Mouse (Mus musculus): ENCODE data around the gene Hpca.

Gene Hpca

GRCm38 (mm10) chr4:129121569-129122086 lies at the start of gene Hpca:
TSS of gene Hpca (minus strand) at chr4:129122036.
- no peak for DNase-seq (ENCODE audit: low spot score in 2 of 2)

- no peak for DNase-seq (ENCODE audit: low spot score in 2 of 2)
Measured at GRCm38 (mm10) chr4:129161581-129162255, 39.9 kb upstream of the Hpca start.

GRCm38 (mm10) chr4:129161076-129161475 lies 39.2 kb upstream of the Hpca start:
- no peak for DNase-seq (ENCODE audit: low spot score in 2 of 2)

- DNase-seq (ENCODE audit: low spot score in 2 of 2): no peak
Measured at GRCm38 (mm10) chr4:129158549-129158948, 36.7 kb upstream of the Hpca start.

DNA sequence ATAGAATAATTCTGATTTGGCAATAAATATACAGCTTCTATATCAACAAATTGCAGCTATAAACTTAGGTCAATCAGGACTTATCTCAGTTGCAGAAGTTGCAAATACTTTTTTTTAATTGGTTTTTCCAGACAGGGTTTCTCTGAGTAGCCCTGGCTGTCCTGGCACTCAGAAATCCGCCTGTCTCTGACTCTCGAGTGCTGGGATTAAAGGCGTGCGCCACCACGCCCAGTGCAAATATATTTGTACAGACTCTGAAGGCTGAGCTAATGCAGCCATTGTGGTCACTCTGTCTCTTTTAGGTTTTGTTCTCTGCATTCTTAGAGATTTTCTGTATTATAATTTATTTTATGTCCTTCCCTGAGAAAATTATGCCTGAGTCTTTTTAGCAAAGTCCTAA lies 35.7 kb upstream of the Hpca start:
- DNase-seq (ENCODE audit: low spot score in 2 of 2): no peak

- no peak for DNase-seq (ENCODE audit: low spot score in 2 of 2)
Measured at GRCm38 (mm10) chr4:129151276-129151811, 29.5 kb upstream of the Hpca start.

DNA sequence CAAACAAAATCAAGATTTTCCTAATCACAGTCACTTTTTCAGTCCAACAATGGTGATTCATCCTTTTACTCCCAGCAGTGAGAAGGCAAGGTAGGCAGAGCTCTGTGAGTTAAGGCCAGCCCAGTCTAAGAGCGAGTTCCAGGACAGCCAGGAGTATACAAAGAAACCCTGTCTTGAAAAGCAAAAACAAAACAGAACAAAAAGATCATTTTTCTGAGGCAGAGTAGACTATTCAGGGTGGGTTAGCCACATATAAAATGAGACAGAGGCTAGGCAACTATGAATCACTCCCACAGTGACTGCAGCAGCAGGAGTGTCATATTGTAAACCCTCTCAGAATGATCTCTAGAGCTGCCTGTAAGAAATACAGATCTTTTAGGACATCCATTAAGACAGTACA lies 27.5 kb upstream of the Hpca start:
- DNase-seq (ENCODE audit: low spot score in 2 of 2): no peak

GRCm38 (mm10) chr4:129147552-129148103 lies 25.8 kb upstream of the Hpca start:
- no peak for DNase-seq (ENCODE audit: low spot score in 2 of 2)

GRCm38 (mm10) chr4:129146392-129146791 lies 24.6 kb upstream of the Hpca start:
- DNase-seq (ENCODE audit: low spot score in 2 of 2): no peak

- no peak for DNase-seq (ENCODE audit: low spot score in 2 of 2)
Measured at GRCm38 (mm10) chr4:129145943-129146342, 24.1 kb upstream of the Hpca start.

GRCm38 (mm10) chr4:129145411-129145810 lies 23.6 kb upstream of the Hpca start:
- no peak for DNase-seq (ENCODE audit: low spot score in 2 of 2)

- peak; percentile 80 to 95 for DNase-seq (ENCODE audit: low spot score in 2 of 2)
Measured at GRCm38 (mm10) chr4:129144401-129145367, 22.8 kb upstream of the Hpca start.

DNA sequence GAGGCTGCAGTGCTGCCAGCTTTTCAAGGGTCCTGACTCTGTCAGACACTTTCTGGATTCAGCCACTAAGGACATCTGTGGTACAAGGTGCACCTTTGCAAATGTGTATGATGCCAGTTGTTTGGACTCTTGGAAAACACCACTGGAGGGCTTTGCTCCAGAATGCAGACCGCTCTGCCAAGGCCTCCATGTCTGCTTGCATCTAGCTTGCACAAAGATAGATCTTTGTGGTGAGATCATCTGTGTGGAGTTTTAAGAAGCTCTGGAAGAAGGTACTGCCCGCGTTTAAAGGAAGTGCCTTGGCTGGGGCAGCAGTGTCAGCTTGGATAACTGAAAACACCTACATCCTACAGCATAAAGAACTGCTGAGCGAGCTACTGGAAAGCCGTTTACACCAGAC lies 21.7 kb upstream of the Hpca start:
- DNase-seq (ENCODE audit: low spot score in 2 of 2): no peak

- no peak for DNase-seq (ENCODE audit: low spot score in 2 of 2)
Measured at GRCm38 (mm10) chr4:129142439-129143045, 20.7 kb upstream of the Hpca start.

DNA sequence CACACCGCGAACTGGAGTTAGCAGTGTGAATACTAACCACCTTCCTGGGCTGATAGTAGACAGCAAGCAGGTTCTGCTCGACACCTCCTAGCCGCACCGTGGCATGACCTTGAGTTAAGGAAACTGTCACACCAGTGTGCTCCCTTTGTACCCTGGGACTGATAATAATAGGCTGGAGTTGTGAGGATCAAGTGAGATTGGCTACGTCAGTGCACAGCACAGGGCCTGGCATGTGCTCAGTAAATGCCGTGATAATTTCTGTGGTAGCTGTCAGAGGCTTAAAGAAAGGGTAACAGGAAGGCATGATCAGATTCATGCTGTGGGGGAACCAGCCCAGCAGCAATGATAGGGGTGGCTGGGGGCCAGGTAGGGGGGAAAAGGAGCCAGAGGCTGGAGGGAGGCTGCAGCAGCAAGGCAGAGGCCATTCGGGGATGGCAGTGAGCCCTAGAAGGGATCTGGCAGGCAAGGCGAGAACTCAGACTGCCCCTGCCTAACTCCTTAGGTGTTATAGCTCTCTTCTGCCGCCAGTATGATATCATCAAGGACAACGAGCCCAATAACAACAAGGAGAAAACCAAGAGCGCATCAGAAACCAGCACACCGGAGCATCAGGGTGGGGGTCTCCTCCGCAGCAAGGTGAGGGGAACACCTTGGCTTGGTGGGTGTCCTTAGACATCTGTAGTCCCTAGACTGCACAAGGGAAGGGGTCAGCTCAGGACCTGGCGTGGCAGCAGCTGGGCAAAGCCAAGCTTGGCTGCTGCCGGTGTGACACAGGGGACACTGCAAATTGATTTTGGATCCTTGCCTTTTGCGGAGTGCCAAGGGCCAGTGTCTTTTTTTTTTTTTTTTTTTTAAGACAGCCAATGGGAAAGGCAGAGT lies 20.0 kb upstream of the Hpca start:
- DNase-seq (ENCODE audit: low spot score in 2 of 2): no peak

- DNase-seq (ENCODE audit: low spot score in 2 of 2): no peak
Measured at GRCm38 (mm10) chr4:129140808-129141207, 19.0 kb upstream of the Hpca start.

- DNase-seq (ENCODE audit: low spot score in 2 of 2): no peak
Measured at GRCm38 (mm10) chr4:129139642-129140041, 17.8 kb upstream of the Hpca start.

DNA sequence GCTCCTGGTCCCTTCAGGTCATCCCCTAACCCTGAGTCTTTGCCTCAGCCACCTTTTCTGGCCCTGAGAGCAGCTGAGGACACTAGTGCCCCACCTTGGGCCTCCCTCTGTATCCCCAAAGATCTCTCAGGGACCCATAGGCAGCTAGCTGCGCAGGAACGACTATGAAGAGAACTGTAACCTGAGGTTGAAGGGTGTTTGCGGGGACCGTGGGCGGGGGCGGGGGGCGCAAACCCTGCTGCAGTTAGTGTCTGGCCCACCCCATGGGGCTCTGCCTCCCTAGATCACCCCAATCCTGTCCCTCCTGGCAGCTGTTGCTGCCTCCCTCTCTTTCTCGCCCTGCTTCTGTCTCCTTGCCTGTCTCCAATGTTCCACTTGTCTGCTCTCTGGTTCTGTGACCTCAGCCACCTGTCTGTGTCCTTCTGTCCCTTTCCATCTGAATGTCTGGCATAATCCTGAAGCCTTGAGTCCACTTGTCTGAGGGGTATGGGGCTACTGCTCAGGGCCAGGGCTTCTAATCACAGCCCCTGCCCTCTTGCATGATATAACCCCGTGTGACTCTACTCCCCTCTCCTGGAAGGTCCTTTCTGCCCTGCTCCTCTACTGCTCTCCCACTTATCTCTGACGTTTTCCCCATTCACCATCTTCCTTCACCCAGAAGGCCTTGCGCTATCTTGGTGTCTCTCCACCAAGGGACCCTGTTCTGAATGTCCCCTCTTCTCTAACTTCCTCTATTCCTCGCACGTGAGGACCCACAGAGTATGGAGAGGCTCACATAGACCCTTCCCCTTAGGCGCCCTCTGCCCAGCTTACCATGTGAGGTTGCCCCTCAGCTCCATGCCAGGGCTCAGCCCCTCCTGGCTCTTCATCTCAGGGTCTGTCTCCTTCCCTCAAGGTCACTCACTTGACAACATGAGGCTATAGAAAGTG lies 15.8 kb upstream of the Hpca start:
- DNase-seq (ENCODE audit: low spot score in 2 of 2): no peak

- DNase-seq (ENCODE audit: low spot score in 2 of 2): no peak
Measured at GRCm38 (mm10) chr4:129136579-129137391, 14.9 kb upstream of the Hpca start, which contains the start of gene Fndc5. TSS of gene Fndc5 (plus strand) at chr4:129136999.
